Mouse (Mus musculus) stomach, embryonic 15.5 days (tissue): ENCODE data around the gene Prokr1. TPM values are rescaled to one million over a fixed set of nuclear protein-coding genes. Genes with fewer than 3 reads are reported as not detected.
"Not testable (repeated sequence)": the region's sequence is repeated elsewhere in the genome, so short reads cannot be mapped to it uniquely, and the experiment has no call there.

Source experiments
- ATAC-seq: fragments of 200-750 bp; cut with Nextera tagmentation; 2 replicates; pipeline ENCODE4 v1.8.0; 2017; ENCODE audit warnings: low read depth, moderate number of reproducible peaks, moderate TSS enrichment; ENCODE audit not compliant: insufficient read depth, low FRiP score
- H3K27ac ChIP-seq: fragments of 300-500 bp; sonication (generic); 2 replicates; pipeline ENCODE4 v1.5.1; 2015; ENCODE audit warnings: mild to moderate bottlenecking, inconsistent platforms
- H3K27me3 ChIP-seq: fragments of 300-500 bp; sonication (generic); replicated peaks from 2 replicates; pipeline ENCODE4 v1.6.1; 2015; ENCODE audit warnings: inconsistent platforms
- H3K36me3 ChIP-seq: fragments of 300-500 bp; sonication (generic); 2 replicates; pipeline ENCODE4 v1.6.1; 2015; ENCODE audit warnings: inconsistent platforms
- H3K4me1 ChIP-seq: fragments of 300-500 bp; sonication (generic); 2 replicates; pipeline ENCODE4 v1.6.1; 2015; ENCODE audit warnings: inconsistent platforms
- H3K4me2 ChIP-seq: fragments of 300-500 bp; sonication (generic); 2 replicates; pipeline ENCODE4 v1.6.1; 2015; ENCODE audit warnings: mild to moderate bottlenecking, inconsistent platforms
- H3K4me3 ChIP-seq: fragments of 300-500 bp; sonication (generic); replicated peaks from 2 replicates; pipeline ENCODE4 v1.5.1; 2015; ENCODE audit warnings: inconsistent platforms
- H3K9ac ChIP-seq: fragments of 300-500 bp; sonication (generic); 2 replicates; pipeline ENCODE4 v1.6.1; 2015; ENCODE audit warnings: inconsistent platforms
- H3K9me3 ChIP-seq: fragments of 300-500 bp; sonication (generic); 2 replicates; pipeline ENCODE4 v1.6.1; 2016; ENCODE audit warnings: inconsistent platforms
- WGBS: fragments of 180-500 bp; shearing (Covaris S2); methylation state at CpG from one replicate; pipeline ENCODE4 v1.1.7; 2015; 5-methylcytosine and 5-hydroxymethylcytosine counted together
- polyA plus RNA-seq: library from polyadenylated mRNA; unstranded; fragments of >200 nt; fragmentation: Nextera tagmentation; extraction: Ambion mirVana; gene quantifications from 2 replicates; pipeline ENCODE4 v1.2.1, GENCODE M21; 2015

Prokr1 gene
- polyA plus RNA-seq = 2.7 and 2.9 TPM in 2 replicates

- peak within 1 kb of the TSS; percentile 96 for H3K4me2 ChIP-seq
- H3K27ac ChIP-seq = no peak within 1 kb of the TSS
- H3K9ac ChIP-seq = peak within 1 kb of the TSS; percentile 19
- WGBS = 1% methylated on average over 34 of the region's 34 CpGs
- no peaks in the 10 kb centered on the region for H3K27me3 ChIP-seq
- H3K4me1 ChIP-seq = peaks cover 5% of the 10 kb centered on the region; the same call in 1 of the 2 replicates
- peak within 1 kb of the TSS; percentile 57 for H3K4me3 ChIP-seq
- peak; percentile 90 for ATAC-seq
- H3K9me3 ChIP-seq = no peaks in the 10 kb centered on the region
- H3K36me3 ChIP-seq = no peaks in the 10 kb centered on the region
Observed at GRCm38 (mm10) chr6:87590394-87591281, at the start of gene Prokr1. Prokr1 (minus strand) TSS chr6:87590743.

- H3K9me3 ChIP-seq = no peaks in the 10 kb centered on the region
- H3K4me3 ChIP-seq = no peak overlapping the region
- no peak overlapping the region for H3K27ac ChIP-seq
- H3K36me3 ChIP-seq = no peaks in the 10 kb centered on the region
- 27% methylated on average over 11 of the region's 11 CpGs for WGBS
- no peak overlapping the region for H3K9ac ChIP-seq
- no peaks in the 10 kb centered on the region for H3K27me3 ChIP-seq
- no peak for ATAC-seq
- H3K4me1 ChIP-seq = peaks cover 4% of the 10 kb centered on the region; the same call in 1 of the 2 replicates
- H3K4me2 ChIP-seq = no peak overlapping the region
Observed at GRCm38 (mm10) chr6:87638134-87638660, 47.7 kb upstream of the Prokr1 start.

- peak; percentile 31; the same call in 1 of the 2 replicates for ATAC-seq
- H3K27me3 ChIP-seq = no peaks in the 10 kb centered on the region
- WGBS = 75% methylated on average over 4 of the region's 4 CpGs
- no peaks in the 10 kb centered on the region for H3K4me1 ChIP-seq
- H3K9ac ChIP-seq = no peak overlapping the region
- H3K4me3 ChIP-seq = no peak overlapping the region
- no peaks in the 10 kb centered on the region for H3K9me3 ChIP-seq
- H3K36me3 ChIP-seq = 0 out of 2 replicates have a peak, but pooled peaks cover 4% of the 10 kb centered on the region
- no peak overlapping the region for H3K27ac ChIP-seq
- H3K4me2 ChIP-seq = no peak overlapping the region
Observed at GRCm38 (mm10) chr6:87632176-87632575, 41.6 kb upstream of the Prokr1 start.

- 69% methylated on average over 15 of the region's 15 CpGs for WGBS
- H3K4me1 ChIP-seq, H3K4me2 ChIP-seq, H3K9ac ChIP-seq, H3K9me3 ChIP-seq, H3K27ac ChIP-seq, H3K27me3 ChIP-seq, H3K36me3 ChIP-seq, ATAC-seq, H3K4me3 ChIP-seq: not testable (repeated sequence)
Observed at GRCm38 (mm10) chr6:87628936-87629335, 38.4 kb upstream of the Prokr1 start.

- Histone ChIP-seq H3K9me3 (no peaks in the 10 kb centered on the region), H3K4me2 (no peak overlapping the region), H3K4me3 (no peak overlapping the region), H3K27ac (no peak overlapping the region), H3K27me3 (no peaks in the 10 kb centered on the region), H3K9ac (no peak overlapping the region), H3K36me3 (no peaks in the 10 kb centered on the region), H3K4me1 (peaks cover 2% of the 10 kb centered on the region; the same call in 1 of the 2 replicates)
- no peak for ATAC-seq
- 86% methylated on average over 3 of the region's 3 CpGs for WGBS
Observed at GRCm38 (mm10) chr6:87623151-87623550, 32.6 kb upstream of the Prokr1 start.

- peak overlapping the region; percentile 52; the same call in 1 of the 2 replicates for H3K27ac ChIP-seq
- H3K4me1 ChIP-seq = peaks cover 2% of the 10 kb centered on the region; the same call in 1 of the 2 replicates
- no peak overlapping the region for H3K4me3 ChIP-seq
- ATAC-seq = peak; percentile 65; the same call in 1 of the 2 replicates
- no peak overlapping the region for H3K9ac ChIP-seq
- no peak overlapping the region for H3K4me2 ChIP-seq
- H3K27me3 ChIP-seq = no peaks in the 10 kb centered on the region
- H3K36me3 ChIP-seq = no peaks in the 10 kb centered on the region
- H3K9me3 ChIP-seq = no peaks in the 10 kb centered on the region
- WGBS = 18% methylated on average over 3 of the region's 3 CpGs
Observed at GRCm38 (mm10) chr6:87621281-87621680, 30.7 kb upstream of the Prokr1 start.

- 62% methylated on average over 8 of the region's 8 CpGs for whole genome bisulfite sequencing
- Histone ChIP-seq H3K9me3 (no peaks in the 10 kb centered on the region), H3K4me3 (no peak overlapping the region), H3K4me1 (peaks cover 2% of the 10 kb centered on the region; the same call in 1 of the 2 replicates), H3K4me2 (no peak overlapping the region), H3K36me3 (no peaks in the 10 kb centered on the region), H3K9ac (no peak overlapping the region), H3K27ac (no peak overlapping the region), H3K27me3 (no peaks in the 10 kb centered on the region)
- ATAC-seq = peak; percentile 21; the same call in 1 of the 2 replicates
Observed at GRCm38 (mm10) chr6:87618021-87618420, 27.5 kb upstream of the Prokr1 start.

GRCm38 (mm10) chr6:87615696-87616083 is 25.1 kb upstream of the Prokr1 start:
- 87% methylated on average over 14 of the region's 14 CpGs for WGBS
- H3K4me3 ChIP-seq = no peak overlapping the region

GRCm38 (mm10) chr6:87614794-87615695 is 24.5 kb upstream of the Prokr1 start:
- Histone ChIP-seq H3K36me3 (no peaks in the 10 kb centered on the region), H3K9ac (no peak overlapping the region), H3K4me2 (no peak overlapping the region), H3K4me1 (no peaks in the 10 kb centered on the region), H3K27me3 (no peaks in the 10 kb centered on the region), H3K27ac (no peak overlapping the region), H3K4me3 (no peak overlapping the region), H3K9me3 (no peaks in the 10 kb centered on the region)
- 63% methylated on average over 11 of the region's 11 CpGs for WGBS
- no peak for ATAC-seq

More at GRCm38 (mm10) chr6:87615696-87616083, 25.1 kb upstream of the Prokr1 start:
- Histone ChIP-seq H3K36me3 (no peaks in the 10 kb centered on the region), H3K4me2 (no peak overlapping the region), H3K9ac (no peak overlapping the region), H3K4me1 (peaks cover 2% of the 10 kb centered on the region; the same call in 1 of the 2 replicates), H3K27me3 (no peaks in the 10 kb centered on the region), H3K9me3 (no peaks in the 10 kb centered on the region), H3K27ac (no peak overlapping the region)
- no peak for ATAC-seq

GRCm38 (mm10) chr6:87599825-87600224 is 9.3 kb upstream of the Prokr1 start:
- H3K27ac ChIP-seq = no peak overlapping the region
- no peak overlapping the region for H3K4me3 ChIP-seq
- no peak for ATAC-seq
- no peaks in the 10 kb centered on the region for H3K36me3 ChIP-seq
- no peaks in the 10 kb centered on the region for H3K4me1 ChIP-seq
- H3K4me2 ChIP-seq = no peak overlapping the region
- H3K27me3 ChIP-seq = no peaks in the 10 kb centered on the region
- no peak overlapping the region for H3K9ac ChIP-seq
- no peaks in the 10 kb centered on the region for H3K9me3 ChIP-seq

- Histone ChIP-seq H3K36me3 (no peaks in the 10 kb centered on the region), H3K27ac (no peak overlapping the region), H3K4me2 (no peak overlapping the region), H3K9ac (no peak overlapping the region), H3K4me3 (no peak overlapping the region), H3K4me1 (no peaks in the 10 kb centered on the region), H3K27me3 (no peaks in the 10 kb centered on the region), H3K9me3 (no peaks in the 10 kb centered on the region)
- 52% methylated on average over 10 of the region's 10 CpGs for whole genome bisulfite sequencing
- no peak for ATAC-seq
Observed at GRCm38 (mm10) chr6:87597116-87597833, 6.7 kb upstream of the Prokr1 start.
